Mouse (Mus musculus): Measurements from ENCODE around the gene Fbxo21. TPM values are rescaled to one million over a fixed set of nuclear protein-coding genes. Genes with fewer than 3 reads are reported as not detected.
A peak's percentile ranks its signal among the peaks of the same experiment; 100 is the strongest.

Fbxo21 gene
- 10 to 100 TPM; 29.2 to 43.0 (median 35.2) TPM for total RNA-seq (2022)

GRCm38 (mm10) chr5:117976657-117977500 is at the start of gene Fbxo21:
Fbxo21 (plus strand) TSS chr5:117976730.
- DNase-seq (ENCODE audit: low spot score): peak; percentile 95

- DNase-seq (ENCODE audit: low spot score): no peak
These were observed 48.0 kb upstream of the Fbxo21 start for GRCm38 (mm10) chr5:117928553-117928952.

DNA sequence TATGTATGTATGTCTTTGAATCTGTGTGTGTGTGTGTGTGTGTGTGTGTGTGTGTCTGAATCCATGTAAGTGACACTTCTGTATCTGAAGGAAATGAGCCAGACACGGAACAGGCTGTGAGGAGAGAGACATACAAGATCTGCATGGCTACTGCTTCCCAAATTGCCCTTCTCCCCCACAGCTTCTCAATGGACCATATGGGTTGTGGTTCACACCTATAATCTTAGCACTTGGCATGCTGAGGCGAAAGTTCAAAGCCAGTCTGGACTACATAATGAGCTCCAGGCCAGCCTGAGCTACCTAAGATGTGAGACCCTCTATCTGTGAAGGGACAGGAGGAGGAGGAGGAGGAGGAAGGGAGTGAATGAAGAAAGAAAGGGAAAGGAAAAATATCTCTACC is 44.3 kb upstream of the Fbxo21 start:
- no peak for DNase-seq (ENCODE audit: low spot score)

GRCm38 (mm10) chr5:117932862-117933261 is 43.7 kb upstream of the Fbxo21 start:
- peak; percentile 60 for DNase-seq (ENCODE audit: low spot score)

DNA sequence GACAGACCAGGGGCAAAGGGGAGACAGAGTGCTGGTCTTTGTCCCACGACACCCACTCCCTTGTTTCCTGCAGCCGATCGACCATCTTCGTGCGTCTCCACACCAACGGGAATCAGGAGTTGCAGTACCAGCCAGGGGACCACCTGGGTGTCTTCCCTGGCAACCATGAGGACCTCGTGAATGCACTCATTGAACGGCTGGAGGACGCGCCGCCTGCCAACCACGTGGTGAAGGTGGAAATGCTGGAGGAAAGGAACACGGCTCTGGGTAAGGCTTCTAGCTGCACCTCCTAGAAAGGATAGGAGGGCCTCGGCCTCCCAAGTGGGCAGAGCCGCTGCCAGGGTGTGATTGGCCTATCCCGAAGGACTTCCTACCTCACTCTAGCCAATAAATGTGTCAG is 40.2 kb upstream of the Fbxo21 start:
- DNase-seq (ENCODE audit: low spot score): no peak

- DNase-seq (ENCODE audit: low spot score): no peak
These were observed 39.3 kb upstream of the Fbxo21 start for GRCm38 (mm10) chr5:117937186-117937585.

DNA sequence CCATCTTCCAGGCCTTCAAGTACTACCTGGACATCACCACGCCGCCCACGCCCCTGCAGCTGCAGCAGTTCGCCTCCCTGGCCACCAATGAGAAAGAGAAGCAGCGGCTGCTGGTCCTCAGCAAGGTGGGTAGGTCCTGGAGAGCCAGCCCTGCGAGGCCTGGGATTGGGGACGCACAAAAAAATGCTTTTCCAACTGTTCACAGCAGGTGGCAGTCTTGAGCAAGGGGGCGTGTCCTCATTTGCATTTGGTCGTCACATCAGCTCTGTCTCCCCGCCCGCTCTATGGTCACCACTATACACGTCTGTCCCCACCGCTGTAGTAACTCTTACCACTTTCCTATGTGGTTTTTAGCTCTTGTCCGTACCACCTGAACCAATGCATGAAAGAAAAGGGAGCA is 38.3 kb upstream of the Fbxo21 start:
- peak; percentile 44 for DNase-seq (ENCODE audit: low spot score)

DNA sequence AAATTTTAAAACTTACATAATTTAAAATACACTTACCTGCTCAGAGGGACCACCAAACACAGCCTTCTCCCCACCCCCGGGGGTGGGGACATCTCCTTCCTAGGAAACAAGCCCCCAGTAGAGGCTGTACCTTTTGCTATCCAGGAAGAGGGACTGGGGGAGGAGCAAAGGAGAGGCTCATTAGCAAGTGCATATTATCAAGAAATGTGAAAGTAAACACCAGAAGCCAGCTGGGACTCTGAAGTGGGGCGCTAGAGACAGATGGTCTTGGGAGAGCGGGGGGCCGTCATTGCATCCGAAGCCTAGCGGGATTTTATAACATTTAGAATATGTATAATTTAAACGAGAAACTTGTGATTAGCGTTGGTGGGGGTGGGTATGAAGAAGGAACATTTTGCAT is 37.1 kb upstream of the Fbxo21 start:
- no peak for DNase-seq (ENCODE audit: low spot score)

DNA sequence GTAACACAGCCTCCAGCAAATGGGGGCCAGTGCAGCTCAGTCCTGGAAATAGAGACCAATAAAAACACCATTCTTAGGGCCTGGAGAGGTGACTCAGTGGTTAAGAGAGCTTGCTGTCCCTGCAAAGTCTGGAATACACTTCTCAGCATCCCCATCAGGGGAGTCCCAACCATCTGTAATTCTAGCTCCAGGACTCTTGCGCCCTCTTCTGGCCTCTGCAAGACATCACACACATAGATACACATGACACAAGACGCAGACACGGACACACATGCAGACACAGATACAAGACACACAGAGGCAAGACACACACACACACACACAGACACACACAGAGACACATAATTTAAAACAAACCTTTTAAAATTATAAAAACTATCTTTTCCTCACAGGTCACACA is 35.0 kb upstream of the Fbxo21 start:
- no peak for DNase-seq (ENCODE audit: low spot score)

DNA sequence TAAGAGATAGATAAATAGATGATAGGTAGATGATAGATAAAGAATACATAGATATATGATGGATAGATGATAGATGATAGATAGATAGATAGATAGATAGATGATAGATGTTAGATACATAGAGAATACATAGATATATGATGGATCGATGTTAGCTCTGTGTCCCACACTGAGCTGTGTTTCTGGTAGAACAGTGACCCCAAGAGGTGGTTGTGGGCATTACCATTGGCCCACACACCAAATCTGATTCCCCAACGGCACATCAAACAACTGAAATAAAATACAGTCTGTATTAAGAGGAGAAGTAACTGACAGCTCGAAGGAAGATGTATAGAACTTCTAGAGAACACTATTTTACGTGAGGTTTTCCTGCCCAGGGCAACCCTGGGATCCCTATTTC is 29.9 kb upstream of the Fbxo21 start:
- DNase-seq (ENCODE audit: low spot score): no peak

GRCm38 (mm10) chr5:117949393-117949792 is 27.1 kb upstream of the Fbxo21 start:
- DNase-seq (ENCODE audit: low spot score): no peak

DNA sequence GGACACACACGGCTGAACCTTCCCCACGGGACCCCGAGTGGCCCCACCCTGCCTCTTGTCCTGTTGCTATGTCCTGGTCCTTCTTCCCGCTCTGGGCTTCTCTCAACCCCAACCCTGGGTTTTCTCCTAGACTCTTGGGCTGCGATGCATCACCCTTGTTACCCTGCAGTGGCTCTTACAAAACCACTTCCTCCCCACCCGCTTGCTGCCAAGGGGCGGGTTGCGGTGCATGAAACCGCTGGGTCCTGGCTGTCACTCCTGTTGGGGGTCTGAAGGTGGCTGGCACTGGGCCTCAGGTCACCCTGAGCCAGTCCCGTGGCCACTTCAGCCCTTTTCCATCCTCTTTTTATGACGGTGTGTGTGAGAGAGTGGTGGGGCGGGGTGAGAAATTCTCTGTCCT is 22.6 kb upstream of the Fbxo21 start:
- no peak for DNase-seq (ENCODE audit: low spot score)

DNA sequence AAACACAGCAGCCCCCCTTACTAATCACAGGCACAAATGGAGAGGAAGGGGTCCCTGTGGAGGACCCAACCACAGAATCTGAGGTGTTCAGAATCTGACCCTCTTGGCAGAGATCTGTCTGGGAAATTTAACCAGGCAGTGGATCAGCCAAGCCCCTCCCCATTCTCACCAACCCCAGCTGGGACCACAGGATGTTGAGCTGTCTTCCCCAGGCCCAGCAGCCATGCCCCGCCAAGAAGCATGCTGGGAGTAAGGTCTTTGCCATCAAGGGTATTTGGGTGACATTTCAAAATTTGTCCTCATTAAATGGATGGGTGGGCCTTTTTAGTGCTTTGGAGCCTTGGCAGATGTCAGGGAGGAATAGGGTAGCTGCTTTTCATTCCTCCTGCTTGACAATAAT is 22.1 kb upstream of the Fbxo21 start:
- no peak for DNase-seq (ENCODE audit: low spot score)

- DNase-seq (ENCODE audit: low spot score): no peak
These were observed 20.7 kb upstream of the Fbxo21 start for GRCm38 (mm10) chr5:117955675-117956420.

- no peak for DNase-seq (ENCODE audit: low spot score)
These were observed 11.8 kb upstream of the Fbxo21 start for GRCm38 (mm10) chr5:117964750-117965149.

DNA sequence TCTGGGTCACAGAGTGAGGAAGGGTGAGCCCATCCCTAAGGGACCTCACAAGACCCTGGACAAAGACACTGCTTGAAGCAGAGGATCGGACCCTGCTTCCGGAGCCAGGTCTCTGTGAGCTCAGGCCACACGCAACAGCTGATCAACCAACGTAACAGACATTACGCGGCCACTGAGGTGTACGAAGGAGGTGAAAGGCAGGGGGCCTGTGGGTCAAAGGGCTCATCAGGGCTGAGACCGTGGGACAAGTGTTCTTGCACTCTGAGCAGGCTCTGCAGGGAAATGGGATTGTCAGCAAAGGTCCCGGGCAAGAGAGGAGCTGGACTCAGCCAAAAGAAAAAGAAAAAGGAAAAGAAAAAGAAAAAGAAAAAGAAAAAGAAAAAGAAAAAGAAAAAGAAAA is 9.6 kb upstream of the Fbxo21 start:
- DNase-seq (ENCODE audit: low spot score): no peak

GRCm38 (mm10) chr5:117967659-117968069 is 8.9 kb upstream of the Fbxo21 start:
- DNase-seq (ENCODE audit: low spot score): no peak

- no peak for DNase-seq (ENCODE audit: low spot score)
These were observed 6.7 kb upstream of the Fbxo21 start for GRCm38 (mm10) chr5:117969681-117970427.

DNA sequence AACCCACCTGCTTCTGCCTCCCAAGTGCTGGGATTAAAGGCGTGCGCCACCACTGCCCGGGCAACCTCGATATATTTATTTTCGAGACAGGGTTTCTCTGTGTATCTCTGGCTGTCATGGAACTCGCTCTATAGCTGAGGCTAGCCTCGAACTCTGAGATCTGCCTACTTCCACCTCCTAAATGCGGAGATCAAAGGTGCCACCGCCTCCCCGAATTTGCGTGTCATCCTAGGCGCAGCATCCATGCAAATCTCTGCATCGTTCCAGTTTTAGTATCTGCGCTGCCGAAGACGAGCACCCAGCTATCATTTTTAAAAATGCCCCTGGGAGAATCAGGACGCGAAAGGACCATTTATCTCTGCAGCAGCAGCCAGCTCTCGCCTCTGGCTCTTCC is 270 bp upstream of the Fbxo21 start:
- DNase-seq (ENCODE audit: low spot score): no peak

DNA sequence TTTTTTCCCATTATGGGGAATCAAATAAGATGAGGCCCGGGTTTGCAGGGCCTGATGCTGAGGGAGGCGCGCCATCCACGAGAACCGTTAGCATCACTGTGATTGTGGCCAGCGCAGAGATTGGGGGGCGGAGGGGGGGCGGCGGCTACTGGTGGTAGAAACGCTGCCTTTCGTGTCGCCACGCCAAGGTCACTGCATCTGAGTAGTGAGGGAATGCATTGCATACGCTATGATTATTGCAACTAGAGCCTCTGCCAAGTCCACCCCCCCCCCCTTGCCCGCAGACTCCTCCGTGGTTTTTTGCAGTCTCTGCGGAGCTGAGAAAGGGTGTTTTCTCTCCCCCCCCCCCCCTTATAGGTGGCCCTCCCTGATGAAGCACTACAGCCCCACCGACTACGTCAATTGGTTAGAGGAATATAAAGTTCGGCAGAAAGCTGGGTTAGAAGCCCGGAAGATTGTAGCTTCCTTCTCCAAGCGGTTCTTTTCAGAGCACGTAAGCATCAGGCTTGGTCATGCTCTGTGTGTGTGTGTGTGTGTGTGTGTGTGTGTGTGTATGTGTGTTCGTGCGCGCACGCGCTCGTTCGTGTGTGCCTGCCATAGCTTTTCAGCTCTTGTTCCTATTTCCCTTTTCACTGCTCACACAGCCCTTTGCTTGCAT is 1.1 kb downstream of the Fbxo21 start:
- no peak for DNase-seq (ENCODE audit: low spot score)

DNA sequence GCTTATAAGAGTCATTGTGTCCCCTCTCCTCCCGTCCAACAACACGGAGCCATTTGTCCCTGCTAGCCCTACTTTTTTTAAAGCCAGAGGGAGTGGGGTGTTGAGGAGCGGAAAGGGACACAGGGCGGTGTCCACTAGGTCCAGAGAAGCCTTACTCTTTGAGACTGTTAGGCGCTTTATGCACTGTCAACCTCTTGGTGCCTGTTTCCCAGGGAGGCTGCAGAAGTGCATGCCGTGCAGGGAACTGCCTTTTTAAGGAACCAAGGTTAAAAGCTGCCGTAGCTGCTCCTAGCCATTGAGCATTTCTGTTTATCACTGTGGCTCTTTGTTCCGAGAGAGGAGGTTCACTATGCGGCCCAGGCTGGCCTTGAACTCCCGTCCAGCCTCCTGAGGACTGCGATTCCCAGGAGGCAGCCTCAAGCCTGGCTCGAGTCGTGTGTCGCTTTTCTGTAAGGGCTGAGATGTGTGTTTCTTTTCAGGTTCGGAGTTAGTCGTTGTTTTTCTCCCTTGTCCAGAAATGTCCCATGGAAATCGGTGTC is 1.7 kb downstream of the Fbxo21 start:
- DNase-seq (ENCODE audit: low spot score): no peak

GRCm38 (mm10) chr5:117979082-117979481 is 2.6 kb downstream of the Fbxo21 start:
- DNase-seq (ENCODE audit: low spot score): no peak
